Mouse (Mus musculus) c-Kit-negative CD71-positive TER-119-positive erythroid progenitor cells, embryonic 14.5 days (primary cell): Measurements from ENCODE around the gene Gm11639.

Experiments used
- DNase-seq: peaks from one replicate; pipeline ENCODE4 v3.0.0-alpha.2; 2013; ENCODE audit warnings: low read depth, low spot score

Gm11639 gene

GRCm38 (mm10) chr11:104685548-104685947 lies at the start of gene Gm11639:
Gene Gm11639, plus strand, starts transcription at chr11:104685707.
- DNase-seq: peak; percentile 49

- DNase-seq: no peak
Observed at GRCm38 (mm10) chr11:104637010-104637409, 48.5 kb upstream of the Gm11639 start.

DNA sequence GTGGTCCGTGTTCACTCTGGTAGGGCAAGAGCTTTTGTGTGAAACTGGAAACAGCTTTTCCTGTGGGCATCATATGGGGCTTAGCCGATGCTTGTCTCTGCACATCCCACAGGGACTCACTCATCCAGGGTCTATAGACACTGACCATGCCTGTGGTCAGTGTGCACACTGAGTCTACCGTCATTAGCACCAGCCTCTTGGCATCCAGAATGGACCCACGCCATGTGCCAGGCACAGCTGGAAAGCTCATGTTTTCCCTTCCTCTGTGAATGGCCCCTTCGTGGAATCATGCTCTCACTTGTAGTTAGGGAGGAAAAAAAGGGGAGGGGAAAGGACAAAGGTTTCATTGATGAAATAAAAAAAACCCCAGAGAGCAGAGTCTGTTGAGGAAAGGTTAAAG lies 47.5 kb upstream of the Gm11639 start:
- DNase-seq: no peak

- no peak for DNase-seq
Observed at GRCm38 (mm10) chr11:104638906-104639305, 46.6 kb upstream of the Gm11639 start.

- no peak for DNase-seq
Observed at GRCm38 (mm10) chr11:104639634-104640033, 45.9 kb upstream of the Gm11639 start.

- DNase-seq: no peak
Observed at GRCm38 (mm10) chr11:104640894-104641293, 44.6 kb upstream of the Gm11639 start.

DNA sequence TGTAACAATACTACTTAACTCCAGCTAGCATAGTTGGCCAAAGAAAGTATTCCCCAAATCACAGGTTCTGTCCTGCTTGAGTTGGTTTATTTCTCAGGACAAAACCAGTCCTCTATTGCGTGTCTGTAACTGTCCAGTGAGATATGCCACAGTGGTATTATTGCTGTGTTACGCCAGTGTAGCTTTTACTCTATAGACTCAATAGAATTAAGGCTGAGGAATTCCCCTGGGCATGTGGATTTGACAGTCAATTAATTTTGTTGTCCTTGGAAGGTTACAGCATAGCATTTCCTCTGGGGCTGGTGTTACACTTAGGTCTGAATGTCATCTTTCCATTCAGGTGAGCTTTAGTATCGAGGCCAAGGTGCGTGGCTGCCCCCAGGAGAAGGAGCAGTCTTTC lies 42.3 kb upstream of the Gm11639 start:
- no peak for DNase-seq

DNA sequence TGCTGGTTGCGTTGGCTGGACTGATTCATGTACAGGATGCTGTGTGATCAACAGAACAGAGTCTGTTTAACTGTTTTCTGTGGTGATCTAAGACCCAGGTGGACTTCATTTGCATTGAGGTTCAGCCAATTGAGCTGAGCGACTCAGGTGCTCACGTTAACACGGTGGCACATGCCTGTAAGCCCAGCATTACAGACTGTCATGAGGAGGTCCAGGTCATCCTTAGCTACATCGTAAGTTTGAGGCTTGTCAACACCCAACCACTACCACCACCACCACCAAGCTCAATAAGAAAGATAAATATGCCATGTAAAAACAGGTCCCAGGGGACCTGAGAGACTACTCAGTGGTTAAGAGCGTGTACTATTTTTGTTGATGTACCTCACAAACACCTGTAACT lies 40.1 kb upstream of the Gm11639 start:
- DNase-seq: no peak

GRCm38 (mm10) chr11:104646173-104646572 lies 39.3 kb upstream of the Gm11639 start:
- DNase-seq: no peak

GRCm38 (mm10) chr11:104646611-104647010 lies 38.9 kb upstream of the Gm11639 start:
- no peak for DNase-seq

DNA sequence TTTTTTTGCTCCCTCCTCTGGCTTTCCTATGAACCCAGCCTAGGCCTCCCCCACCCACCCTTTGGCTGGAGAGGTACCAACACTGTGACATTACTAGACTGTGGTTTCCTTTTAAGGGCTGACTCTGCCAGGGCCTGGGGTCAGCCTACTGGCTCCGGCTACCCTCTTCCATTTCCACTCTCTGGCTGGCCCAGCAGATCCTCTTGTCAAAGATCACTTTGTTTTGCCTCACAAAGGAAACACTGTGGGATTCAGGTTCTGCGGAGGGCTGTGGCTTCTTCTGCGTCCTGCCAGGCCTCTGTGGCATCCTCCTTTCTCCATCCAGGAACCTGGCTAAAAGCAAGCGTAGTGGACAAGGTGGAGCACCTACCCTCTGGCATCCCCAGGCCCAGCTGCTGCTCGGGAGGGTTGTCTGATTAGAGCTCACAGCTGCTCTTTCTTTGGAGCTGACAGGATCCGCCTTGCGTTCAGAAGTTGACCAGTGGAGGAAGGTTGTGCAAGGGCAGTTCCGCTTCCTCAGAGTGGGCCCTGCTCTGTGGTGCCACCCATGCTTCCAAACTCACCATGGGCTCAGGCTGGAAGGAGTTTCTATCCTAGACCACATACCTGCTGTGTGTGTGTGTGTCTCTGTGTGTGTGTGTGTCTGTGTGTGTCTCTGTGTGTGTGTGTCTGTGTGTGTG lies 38.2 kb upstream of the Gm11639 start:
- DNase-seq: no peak

- peak; percentile 34 for DNase-seq
Observed at GRCm38 (mm10) chr11:104648571-104648970, 36.9 kb upstream of the Gm11639 start.

GRCm38 (mm10) chr11:104660599-104660998 lies 24.9 kb upstream of the Gm11639 start:
- DNase-seq: no peak

DNA sequence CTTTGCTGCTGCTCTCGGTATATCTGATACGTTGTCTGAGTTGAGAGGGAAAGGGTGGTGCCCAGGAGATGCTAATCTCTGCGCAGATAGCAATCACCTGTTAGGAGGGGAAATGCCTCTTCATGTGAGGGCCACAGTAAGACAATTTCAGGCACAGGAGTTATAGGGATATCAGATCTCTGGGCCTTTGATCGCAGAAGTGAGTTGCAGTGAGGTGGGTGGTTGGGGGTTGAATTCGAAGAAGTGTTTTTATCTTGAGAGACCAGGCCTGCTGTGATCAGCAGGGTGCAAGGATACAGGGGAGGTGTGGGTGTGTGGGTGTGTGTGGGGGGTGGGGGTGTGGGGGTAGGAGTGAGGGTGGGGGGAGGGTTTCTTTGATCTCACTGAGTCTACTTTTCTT lies 24.4 kb upstream of the Gm11639 start:
- DNase-seq: no peak

DNA sequence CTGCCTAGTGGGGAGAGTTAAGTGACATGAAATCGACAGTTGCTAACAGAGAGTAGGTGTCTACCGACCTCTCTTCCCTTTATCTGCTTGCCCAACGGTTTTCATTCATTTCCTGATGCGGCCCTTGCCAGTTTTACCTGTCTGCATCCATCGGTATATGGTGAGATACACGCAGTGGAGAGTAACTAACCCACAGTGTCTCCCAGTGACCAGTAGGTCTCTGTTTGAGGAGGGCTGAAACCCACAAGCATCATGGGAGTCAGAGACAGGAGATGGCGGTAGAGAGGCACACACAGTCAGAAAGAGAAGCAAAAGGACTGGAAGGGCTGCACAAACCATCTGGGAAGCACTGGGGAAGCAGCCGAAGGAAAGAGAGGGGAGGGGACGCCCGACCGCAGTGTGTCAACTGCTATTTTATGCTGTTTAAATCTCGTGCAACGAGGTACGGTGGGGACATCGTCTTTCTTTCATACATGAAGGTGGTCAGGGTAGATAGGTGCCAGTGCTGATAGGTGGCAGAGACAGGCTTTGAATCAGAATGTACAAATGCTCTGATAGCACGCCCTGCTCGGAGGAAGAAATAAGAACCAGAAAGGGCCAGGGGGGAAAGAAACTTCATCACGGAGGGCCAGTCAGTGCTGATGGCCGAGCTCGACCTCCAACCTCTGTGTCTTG lies 23.8 kb upstream of the Gm11639 start:
- DNase-seq: no peak

- no peak for DNase-seq
Observed at GRCm38 (mm10) chr11:104662573-104662972, 22.9 kb upstream of the Gm11639 start.

GRCm38 (mm10) chr11:104663241-104663877 lies 22.1 kb upstream of the Gm11639 start:
- DNase-seq: no peak

DNA sequence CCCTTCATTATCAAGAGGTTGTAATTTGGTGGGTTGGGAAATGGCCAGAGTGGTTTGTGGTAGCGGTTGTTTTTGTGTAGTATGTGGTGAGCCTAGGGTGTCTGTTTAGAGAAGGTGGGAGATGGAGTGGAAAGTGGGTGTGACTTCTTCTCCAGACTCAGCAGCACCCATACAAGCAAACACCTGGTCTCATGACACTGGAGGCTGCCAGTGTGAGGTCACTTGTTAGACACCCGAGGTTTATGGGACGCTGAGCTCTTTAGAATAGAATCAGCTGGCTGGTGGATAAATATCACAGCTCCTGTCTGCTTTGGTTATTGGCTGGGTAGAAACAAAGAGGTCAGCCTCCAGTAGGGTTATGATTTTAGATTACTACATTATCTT lies 21.6 kb upstream of the Gm11639 start:
- DNase-seq: no peak

GRCm38 (mm10) chr11:104664441-104664840 lies 21.1 kb upstream of the Gm11639 start:
- no peak for DNase-seq

GRCm38 (mm10) chr11:104667399-104667798 lies 18.1 kb upstream of the Gm11639 start:
- DNase-seq: no peak

DNA sequence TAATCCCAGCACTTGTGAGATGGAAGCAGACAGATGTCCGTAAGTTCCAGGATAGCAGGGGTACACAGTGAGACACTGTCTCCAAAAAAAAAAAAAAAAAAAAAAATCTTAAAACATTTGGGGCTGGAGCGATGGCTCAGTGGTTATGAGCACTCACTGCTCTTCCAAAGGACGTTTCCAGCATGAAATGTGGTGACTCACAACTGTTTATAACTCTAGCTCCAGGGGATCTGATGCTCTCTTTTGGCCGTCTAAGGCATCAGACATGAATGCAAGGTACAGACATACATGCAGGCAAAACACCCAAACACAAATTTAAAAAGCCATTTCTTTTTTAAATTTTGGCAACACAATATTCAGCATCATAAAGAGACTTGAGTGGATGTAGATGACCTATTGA lies 12.1 kb upstream of the Gm11639 start:
- no peak for DNase-seq

- no peak for DNase-seq
Observed at GRCm38 (mm10) chr11:104674768-104675167, 10.7 kb upstream of the Gm11639 start.

GRCm38 (mm10) chr11:104693235-104693634 lies 7.7 kb downstream of the Gm11639 start:
- no peak for DNase-seq
